Mouse (Mus musculus): Measurements from ENCODE around the gene Rassf8.

The Rassf8 gene

DNA sequence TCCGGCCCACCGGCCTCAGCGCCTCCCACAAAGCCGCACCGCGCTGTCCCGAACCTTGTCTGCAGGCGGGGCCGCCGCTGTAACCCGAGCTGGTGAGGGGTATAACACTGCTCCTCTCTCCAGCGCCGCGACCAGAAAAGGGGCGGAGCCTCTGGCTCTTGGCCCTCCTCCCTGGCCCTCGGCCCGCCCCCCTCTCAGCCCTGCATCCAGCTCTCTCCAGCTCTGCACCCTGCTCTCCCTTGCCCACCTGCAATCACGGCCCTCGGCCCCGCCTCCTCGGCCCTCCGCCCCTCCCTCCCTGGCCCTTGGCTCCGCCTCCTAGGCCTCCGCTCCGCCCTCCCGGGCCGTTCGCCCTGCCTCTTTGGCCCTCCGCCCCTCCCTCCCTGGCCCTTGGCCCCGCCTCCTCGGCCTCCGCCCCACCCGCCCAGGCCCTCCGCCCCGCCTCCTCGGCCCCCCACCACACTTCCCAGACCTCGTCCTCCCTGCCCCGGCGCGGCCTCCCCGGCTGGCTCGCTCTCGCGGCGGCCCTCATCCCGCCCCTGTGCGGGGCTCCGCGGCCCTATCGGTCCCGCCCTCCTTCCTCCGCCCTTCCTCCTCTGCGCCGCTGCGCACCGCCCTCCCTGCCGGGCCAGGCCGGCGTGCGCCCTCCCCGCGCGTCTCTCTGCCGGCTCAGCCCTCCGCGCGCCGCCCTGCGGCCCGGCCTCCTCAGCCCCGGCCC is at the start of gene Rassf8:
Gene Rassf8 (plus strand): TSS at position 617 of the 718 bp plus-strand sequence.
- peak; percentile 93 to 95 for DNase-seq

DNA sequence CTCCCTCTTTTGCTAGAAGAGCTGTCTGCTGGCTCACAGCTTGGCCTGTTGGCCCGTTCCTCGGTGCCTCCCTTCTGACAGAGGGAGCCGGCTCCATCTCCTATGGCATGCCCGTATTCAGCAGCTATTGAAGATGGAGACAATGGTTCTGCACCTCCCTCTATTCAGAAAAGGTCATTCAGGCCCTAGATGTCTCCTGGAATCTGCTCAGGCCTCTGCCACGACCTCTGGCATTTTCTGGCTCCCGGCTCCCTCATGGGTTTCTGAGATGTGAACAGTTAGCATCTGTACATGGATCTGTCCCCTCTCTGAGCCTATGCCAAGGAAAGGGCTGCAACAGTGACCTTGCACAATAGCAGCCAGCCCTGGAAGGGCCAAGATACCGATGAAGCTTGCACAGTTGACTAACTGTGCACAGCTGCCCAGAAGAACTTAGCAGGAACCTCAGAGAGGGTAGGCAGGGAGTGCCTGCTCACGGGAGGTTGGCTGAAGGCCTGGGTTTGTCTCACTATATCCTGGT is 45.5 kb upstream of the Rassf8 start:
- peak; percentile 20 to 25 for DNase-seq

- DNase-seq = no peak
These were observed 42.9 kb upstream of the Rassf8 start for GRCm38 (mm10) chr6:145703667-145704066.

- no peak for DNase-seq
These were observed 36.4 kb upstream of the Rassf8 start for GRCm38 (mm10) chr6:145709956-145710720.

- peak in 1 of 2 experiments; percentile 35 for DNase-seq
These were observed 35.8 kb upstream of the Rassf8 start for GRCm38 (mm10) chr6:145710797-145711196.

GRCm38 (mm10) chr6:145711320-145711719 is 35.2 kb upstream of the Rassf8 start:
- DNase-seq = no peak

DNA sequence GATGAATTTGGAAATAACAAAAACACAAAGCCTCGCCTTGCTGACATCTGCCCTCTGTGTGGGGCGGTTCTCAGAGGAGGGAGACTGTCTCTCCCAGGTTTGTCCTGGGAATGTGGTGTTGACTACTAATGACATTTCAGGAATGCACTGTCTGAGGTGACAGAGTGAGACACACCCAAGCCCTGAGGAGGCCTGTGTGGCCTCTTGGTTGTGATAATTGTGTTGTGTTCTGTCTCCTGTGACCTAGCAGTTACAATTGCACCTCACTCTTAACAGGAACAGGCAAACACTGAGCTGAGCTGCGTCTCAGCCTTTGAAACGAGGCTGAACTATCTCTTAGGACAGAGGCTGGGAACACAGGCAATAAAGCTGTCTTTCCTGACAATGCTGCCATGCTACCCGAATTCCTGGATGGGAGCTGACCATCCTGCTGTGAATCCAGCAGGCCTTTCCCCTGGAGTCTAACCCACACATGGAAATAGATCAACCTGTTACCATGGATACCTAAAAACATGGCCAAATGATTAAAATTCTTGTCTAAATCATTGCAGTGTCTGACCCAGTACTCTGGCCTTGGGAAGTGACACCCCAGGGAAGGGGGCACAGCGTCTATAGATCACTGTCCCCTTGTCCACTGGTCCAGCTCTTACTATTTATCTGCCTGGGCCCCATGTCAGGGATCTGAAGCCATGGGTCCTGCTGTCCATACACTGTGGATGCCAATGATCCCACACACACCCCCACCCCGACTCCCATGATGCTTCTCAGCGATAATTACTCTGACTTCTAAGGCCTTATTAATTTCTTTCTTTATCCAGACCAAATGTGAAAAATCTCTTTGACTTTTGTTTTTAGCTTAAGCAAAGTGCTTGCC is 33.1 kb upstream of the Rassf8 start:
- DNase-seq = no peak

DNA sequence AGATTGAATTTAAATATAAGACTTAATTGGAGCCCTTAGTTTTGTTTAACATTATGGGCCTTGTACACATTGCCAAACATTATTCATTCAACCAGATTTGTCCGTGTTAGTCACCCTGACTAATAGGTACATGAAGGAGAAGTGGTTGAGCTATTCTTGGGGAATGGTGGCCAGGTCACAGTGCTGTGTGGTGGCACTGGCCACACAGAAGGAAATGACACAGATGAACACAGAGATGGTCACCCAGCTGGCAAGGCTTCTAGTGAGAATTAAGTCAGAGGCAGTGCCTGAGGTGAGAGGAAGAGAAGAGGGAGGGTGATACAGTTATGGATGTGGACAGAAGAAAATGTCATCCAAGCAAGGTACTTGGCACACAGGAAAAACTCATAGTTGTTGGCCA is 32.4 kb upstream of the Rassf8 start:
- no peak for DNase-seq

GRCm38 (mm10) chr6:145722596-145722995 is 24.0 kb upstream of the Rassf8 start:
- DNase-seq = peak in 1 of 2 experiments; percentile 18

DNA sequence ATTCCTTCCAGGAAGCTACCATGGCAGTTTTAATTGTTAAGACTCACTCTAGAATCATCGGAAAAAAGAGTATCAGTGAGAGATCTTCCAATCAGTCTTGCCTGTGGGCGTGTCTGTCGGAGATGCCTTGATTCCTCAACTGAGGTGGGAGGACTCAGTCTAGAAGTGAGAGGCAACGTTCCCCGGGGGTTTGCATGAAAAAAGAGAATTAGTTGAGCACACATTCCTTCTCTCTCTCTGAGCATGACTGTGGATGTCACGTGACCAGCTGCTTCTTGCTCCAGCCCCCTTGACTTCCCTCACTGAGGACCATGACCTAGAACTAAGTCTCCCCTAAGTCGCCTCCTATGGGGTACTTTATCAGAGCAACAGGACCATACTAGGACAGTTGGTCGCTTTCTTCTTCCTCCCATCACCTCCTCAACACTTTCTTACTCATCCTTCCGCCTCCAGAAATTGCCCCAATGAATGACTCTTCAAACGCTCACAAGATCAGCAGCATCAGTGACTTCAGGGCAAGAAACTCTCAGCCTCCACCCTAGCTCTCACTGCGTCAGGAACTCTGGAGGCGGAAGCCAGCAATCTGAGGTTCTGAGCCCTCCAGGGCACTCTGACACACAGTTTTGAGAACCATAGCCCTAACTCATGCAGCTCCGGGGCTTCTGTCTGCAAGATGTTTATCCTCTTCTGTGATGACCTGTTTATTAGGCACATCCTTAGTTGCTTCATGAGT is 23.3 kb upstream of the Rassf8 start:
- DNase-seq = no peak

DNA sequence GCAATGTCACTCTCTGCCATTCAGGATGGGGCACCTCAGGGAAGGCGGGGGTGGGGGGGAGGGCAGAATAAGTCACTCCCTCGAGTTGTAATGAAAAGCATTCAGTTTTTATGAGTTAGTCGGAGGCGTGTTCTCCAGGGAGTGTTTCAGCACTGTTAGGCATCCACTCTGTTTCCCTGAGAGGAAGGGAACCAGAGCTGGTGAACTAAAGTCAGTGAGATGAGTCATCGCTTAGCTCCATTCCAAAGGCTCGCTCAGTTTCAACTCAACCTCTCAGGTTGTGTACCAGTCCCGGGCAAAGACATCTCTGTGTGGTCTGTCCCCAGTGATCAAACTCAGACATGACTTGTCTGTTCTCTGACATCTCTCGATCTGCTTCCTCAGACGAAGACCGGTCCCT is 20.7 kb upstream of the Rassf8 start:
- DNase-seq = no peak

- no peak for DNase-seq
These were observed 19.6 kb upstream of the Rassf8 start for GRCm38 (mm10) chr6:145726986-145727385.

GRCm38 (mm10) chr6:145732868-145733267 is 13.7 kb upstream of the Rassf8 start:
- DNase-seq = no peak

GRCm38 (mm10) chr6:145733276-145733675 is 13.3 kb upstream of the Rassf8 start:
- peak in 1 of 2 experiments; percentile 35 for DNase-seq

- DNase-seq = no peak
These were observed 12.6 kb upstream of the Rassf8 start for GRCm38 (mm10) chr6:145733911-145734310.

DNA sequence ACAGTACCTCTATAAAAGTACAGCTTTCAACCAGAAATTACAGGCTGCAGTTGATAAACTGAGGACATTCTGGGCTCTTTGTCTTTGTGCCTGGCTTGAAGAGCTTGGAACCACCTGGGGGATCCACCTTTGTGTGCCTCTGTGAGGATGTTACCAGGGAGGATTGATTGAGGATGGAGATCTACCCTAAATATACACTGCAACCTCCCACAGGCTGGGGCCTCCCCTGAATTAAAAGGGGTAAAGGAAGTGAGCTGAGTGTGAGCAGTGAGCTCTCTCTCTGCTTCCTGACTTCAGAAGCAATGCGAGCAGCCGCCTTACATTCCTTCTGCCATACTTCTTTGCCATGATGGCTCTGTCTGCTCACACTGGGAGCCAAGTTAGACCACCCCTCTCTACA is 10.4 kb upstream of the Rassf8 start:
- DNase-seq = no peak

GRCm38 (mm10) chr6:145739231-145739630 is 7.3 kb upstream of the Rassf8 start:
- no peak for DNase-seq

GRCm38 (mm10) chr6:145740011-145740410 is 6.5 kb upstream of the Rassf8 start:
- no peak for DNase-seq

GRCm38 (mm10) chr6:145745291-145745690 is 1.3 kb upstream of the Rassf8 start:
- DNase-seq = no peak

- DNase-seq = no peak
These were observed 548 bp downstream of the Rassf8 start for GRCm38 (mm10) chr6:145746921-145747670.
